Mouse (Mus musculus) myocyte (in vitro differentiated cells): ENCODE results near the gene P2rx1.

Source experiments
- CEBPB ChIP-seq: IDR thresholded peaks from 2 replicates; pipeline ENCODE4 v1.6.1; 2011; ENCODE audit warnings: mild to moderate bottlenecking, moderate library complexity; ENCODE audit not compliant: poor library complexity, insufficient read depth, severe bottlenecking
- E2F4 ChIP-seq: IDR thresholded peaks from one replicate; pipeline ENCODE4 v1.6.1; 2011; ENCODE audit warnings: mild to moderate bottlenecking, control low read depth, moderate library complexity; ENCODE audit not compliant: insufficient read depth
- POLR2A ChIP-seq: IDR thresholded peaks from one replicate; pipeline ENCODE4 v1.6.1; 2011; ENCODE audit warnings: low read depth, mild to moderate bottlenecking, control low read depth, moderate library complexity; ENCODE audit not compliant: insufficient read length
- POLR2AphosphoS2 ChIP-seq: IDR thresholded peaks from one replicate; pipeline ENCODE4 v1.6.1; 2011; ENCODE audit warnings: low read depth, control low read depth; ENCODE audit not compliant: insufficient read length
- TCF12 ChIP-seq: IDR thresholded peaks from one replicate; pipeline ENCODE4 v1.6.1; 2011; ENCODE audit warnings: mild to moderate bottlenecking, control low read depth; ENCODE audit not compliant: poor library complexity, insufficient read depth, severe bottlenecking
- USF1 ChIP-seq: IDR thresholded peaks from one replicate; pipeline ENCODE4 v1.6.1; 2011; ENCODE audit warnings: low read depth, mild to moderate bottlenecking, control low read depth, moderate library complexity

- TF ChIP-seq USF1 (no peak), E2F4 (no peak), POLR2A (no peak), CEBPB (no peak), POLR2AphosphoS2 (no peak), TCF12 (no peak)
These were observed 60.7 kb downstream of the P2rx1 start for GRCm38 (mm10) chr11:73059630-73060029.
